Mouse (Mus musculus) cerebellum, postnatal 36 days (tissue): ENCODE results near the gene Limd1.

Source experiments
- DNase-seq, 2 experiments: peaks; one replicate each; pipeline ENCODE4 v3.0.0; 2021 to 2022; ENCODE audit warnings: mixed read lengths in 2 of 2

The Limd1 gene

GRCm38 (mm10) chr9:123483598-123483997, 5.1 kb downstream of the Limd1 start:
- DNase-seq, result no peak

- DNase-seq, result no peak
These were observed 6.3 kb downstream of the Limd1 start for GRCm38 (mm10) chr9:123484830-123485229.

- no peak for DNase-seq
These were observed 7.1 kb downstream of the Limd1 start for GRCm38 (mm10) chr9:123485561-123485960.

- no peak for DNase-seq
These were observed 8.1 kb downstream of the Limd1 start for GRCm38 (mm10) chr9:123486635-123487034.

GRCm38 (mm10) chr9:123489073-123489472, 10.6 kb downstream of the Limd1 start:
- no peak for DNase-seq

- no peak for DNase-seq
These were observed 11.3 kb downstream of the Limd1 start for GRCm38 (mm10) chr9:123489727-123490343.

- DNase-seq, result no peak
These were observed 12.4 kb downstream of the Limd1 start for GRCm38 (mm10) chr9:123490930-123491329.

- peak in 1 of 2 experiments; percentile 22 for DNase-seq
These were observed 13.5 kb downstream of the Limd1 start for GRCm38 (mm10) chr9:123491917-123492585.

GRCm38 (mm10) chr9:123496665-123497064, 18.2 kb downstream of the Limd1 start:
- DNase-seq, result no peak

GRCm38 (mm10) chr9:123497906-123498305, 19.4 kb downstream of the Limd1 start:
- no peak for DNase-seq

GRCm38 (mm10) chr9:123500480-123500879, 22.0 kb downstream of the Limd1 start:
- no peak for DNase-seq

GRCm38 (mm10) chr9:123503171-123503834, 24.8 kb downstream of the Limd1 start:
- DNase-seq, result no peak

- DNase-seq, result peak; percentile 59 to 63
These were observed 25.8 kb downstream of the Limd1 start for GRCm38 (mm10) chr9:123504325-123504724.

GRCm38 (mm10) chr9:123505598-123505997, 27.1 kb downstream of the Limd1 start:
- no peak for DNase-seq

- DNase-seq, result no peak
These were observed 28.0 kb downstream of the Limd1 start for GRCm38 (mm10) chr9:123506270-123507146.

- no peak for DNase-seq
These were observed 28.9 kb downstream of the Limd1 start for GRCm38 (mm10) chr9:123507380-123507779.

GRCm38 (mm10) chr9:123508986-123509385, 30.5 kb downstream of the Limd1 start:
- DNase-seq, result no peak

GRCm38 (mm10) chr9:123509638-123510604, 31.4 kb downstream of the Limd1 start:
- DNase-seq, result no peak

- DNase-seq, result no peak
These were observed 32.4 kb downstream of the Limd1 start for GRCm38 (mm10) chr9:123510926-123511325.

GRCm38 (mm10) chr9:123512482-123512881, 34.0 kb downstream of the Limd1 start:
- no peak for DNase-seq

GRCm38 (mm10) chr9:123515087-123515486, 36.6 kb downstream of the Limd1 start:
- no peak for DNase-seq
